Mouse (Mus musculus) neural tube, embryonic 15.5 days (tissue): ENCODE measurements around the gene Top1. TPM values are rescaled to one million over a fixed set of nuclear protein-coding genes. Genes with fewer than 3 reads are reported as not detected.

Experiments
- ATAC-seq: fragments of 200-750 bp; cut with Nextera tagmentation; 2 replicates; pipeline ENCODE4 v1.8.0; 2017; ENCODE audit warnings: mild to moderate bottlenecking, moderate TSS enrichment, moderate library complexity; ENCODE audit not compliant: low FRiP score
- H3K27ac ChIP-seq: fragments of 300-500 bp; sonication (generic); replicated peaks from 2 replicates; pipeline ENCODE4 v1.5.1; 2015; ENCODE audit warnings: mild to moderate bottlenecking, inconsistent platforms
- H3K27me3 ChIP-seq: fragments of 300-500 bp; sonication (generic); replicated peaks from 2 replicates; pipeline ENCODE4 v1.6.1; 2015; ENCODE audit warnings: inconsistent platforms
- H3K36me3 ChIP-seq: fragments of 300-500 bp; sonication (generic); 2 replicates; pipeline ENCODE4 v1.6.1; 2015; ENCODE audit warnings: inconsistent platforms
- H3K4me1 ChIP-seq: fragments of 300-500 bp; sonication (generic); 2 replicates; pipeline ENCODE4 v1.6.1; 2015; ENCODE audit warnings: inconsistent platforms
- H3K4me2 ChIP-seq: fragments of 300-500 bp; sonication (generic); 2 replicates; pipeline ENCODE4 v1.6.1; 2015; ENCODE audit warnings: inconsistent platforms, mild to moderate bottlenecking, moderate library complexity
- H3K4me3 ChIP-seq: fragments of 300-500 bp; sonication (generic); replicated peaks from 2 replicates; pipeline ENCODE4 v1.5.1; 2015; ENCODE audit warnings: mild to moderate bottlenecking, inconsistent platforms
- H3K9ac ChIP-seq: fragments of 300-500 bp; sonication (generic); replicated peaks from 2 replicates; pipeline ENCODE4 v1.6.1; 2015; ENCODE audit warnings: mild to moderate bottlenecking, inconsistent platforms
- H3K9me3 ChIP-seq: fragments of 300-500 bp; sonication (generic); replicated peaks from 2 replicates; pipeline ENCODE4 v1.6.1; 2016; ENCODE audit warnings: inconsistent platforms
- WGBS: fragments of 180-500 bp; shearing (Covaris S2); methylation state at CpG from one replicate; pipeline ENCODE4 v1.1.7; 2015; ENCODE audit warnings: mixed read lengths; 5-methylcytosine and 5-hydroxymethylcytosine counted together
- microRNA-seq: library from miRNA; unstranded; fragments of <30 nt; microRNA quantifications from one replicate; pipeline ENCODE4, GENCODE M21; 2017
- polyA plus RNA-seq: library from polyadenylated mRNA; unstranded; fragments of >200 nt; fragmentation: Nextera tagmentation; extraction: Ambion mirVana; gene quantifications from 2 replicates; pipeline ENCODE4 v1.2.1, GENCODE M21; 2015

Top1 gene
- polyA plus RNA-seq, 1 experiment from 2014 or later = 65.2 TPM

DNA sequence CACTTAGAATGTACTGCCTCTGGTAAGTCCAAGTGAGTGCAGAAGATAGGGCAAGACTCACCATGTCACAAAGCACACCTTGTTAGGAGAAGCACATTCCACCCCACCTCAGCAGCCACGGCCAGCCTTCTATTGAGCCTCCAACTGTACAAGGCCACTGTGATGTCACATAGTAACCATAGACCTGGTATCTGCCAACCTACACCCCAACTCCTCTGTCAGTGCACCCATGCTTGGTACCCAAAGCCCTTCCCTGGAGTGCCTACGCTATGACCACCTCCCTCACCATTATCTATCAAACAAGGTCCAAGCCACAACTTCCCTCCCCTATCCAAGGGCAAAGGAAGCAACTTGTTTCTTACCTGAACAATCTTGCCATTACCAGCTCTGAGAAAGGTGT lies 123.3 kb downstream of the Top1 start:
- Histone ChIP-seq H3K4me1 (0 out of 2 replicates have a peak, but pooled peaks cover 11% of the 10 kb centered on the region), H3K36me3 (peaks cover 5% of the 10 kb centered on the region), H3K9me3 (no peaks in the 10 kb centered on the region), H3K27me3 (no peaks in the 10 kb centered on the region), H3K4me2 (no peak overlapping the region), H3K9ac (no peak overlapping the region), H3K4me3 (no peak overlapping the region), H3K27ac (no peak overlapping the region)
- WGBS = 100% methylated on average over 2 of the region's 2 CpGs
- no peak for ATAC-seq

DNA sequence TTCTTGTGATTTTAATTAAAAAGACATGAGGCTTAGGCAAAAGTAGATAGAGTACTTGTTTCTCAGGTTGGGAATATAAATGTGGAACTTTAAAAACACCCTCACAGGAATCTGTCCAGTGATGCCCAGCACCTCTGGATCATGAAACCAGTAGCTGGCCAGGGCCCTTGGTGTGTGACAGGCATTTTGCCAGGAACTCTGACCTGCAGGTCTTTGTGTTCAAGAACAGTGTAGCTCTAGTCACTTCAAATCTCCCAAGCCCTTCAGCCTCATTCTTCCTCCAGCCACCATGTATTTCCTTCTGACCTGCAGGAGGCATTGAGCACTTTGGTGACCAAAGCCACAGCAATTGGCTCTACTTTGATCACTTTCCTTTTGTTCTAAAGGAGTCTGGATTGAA lies 124.7 kb downstream of the Top1 start:
- no peaks in the 10 kb centered on the region; the same call in none of the 2 replicates for H3K36me3 ChIP-seq
- H3K9me3 ChIP-seq = no peaks in the 10 kb centered on the region
- no peak overlapping the region for H3K27ac ChIP-seq
- ATAC-seq = no peak
- H3K27me3 ChIP-seq = no peaks in the 10 kb centered on the region
- no peak overlapping the region for H3K4me3 ChIP-seq
- 0 out of 2 replicates have a peak, but pooled peaks cover 11% of the 10 kb centered on the region for H3K4me1 ChIP-seq
- no peak overlapping the region for H3K9ac ChIP-seq
- no peak overlapping the region for H3K4me2 ChIP-seq

DNA sequence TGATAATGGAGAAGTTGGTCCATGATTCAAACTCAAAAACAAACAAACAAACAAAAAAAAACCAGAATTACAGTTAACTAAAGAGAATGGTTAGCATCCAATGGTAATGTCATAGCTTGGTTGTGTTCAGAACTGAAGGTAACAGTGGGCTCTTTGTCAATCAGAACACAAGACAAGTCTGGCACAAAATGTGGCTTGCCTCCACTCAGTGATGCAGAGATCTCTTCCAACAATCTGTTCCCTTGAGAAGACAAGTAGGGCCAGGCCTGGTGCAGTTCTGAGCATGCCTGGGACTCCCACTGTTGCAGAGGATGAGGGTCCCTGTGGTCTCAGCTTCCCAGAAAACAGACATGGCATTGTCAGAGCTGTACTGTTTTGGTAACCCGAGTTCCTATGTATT lies 125.2 kb downstream of the Top1 start:
- H3K36me3 ChIP-seq = no peaks in the 10 kb centered on the region; the same call in none of the 2 replicates
- H3K27ac ChIP-seq = no peak overlapping the region
- no peak overlapping the region for H3K4me2 ChIP-seq
- H3K27me3 ChIP-seq = no peaks in the 10 kb centered on the region
- H3K4me3 ChIP-seq = no peak overlapping the region
- 0 out of 2 replicates have a peak, but pooled peaks cover 9% of the 10 kb centered on the region for H3K4me1 ChIP-seq
- H3K9me3 ChIP-seq = no peaks in the 10 kb centered on the region
- no peak overlapping the region for H3K9ac ChIP-seq
- ATAC-seq = no peak
- 92% methylated on average over 1 of the region's 1 CpGs for WGBS

DNA sequence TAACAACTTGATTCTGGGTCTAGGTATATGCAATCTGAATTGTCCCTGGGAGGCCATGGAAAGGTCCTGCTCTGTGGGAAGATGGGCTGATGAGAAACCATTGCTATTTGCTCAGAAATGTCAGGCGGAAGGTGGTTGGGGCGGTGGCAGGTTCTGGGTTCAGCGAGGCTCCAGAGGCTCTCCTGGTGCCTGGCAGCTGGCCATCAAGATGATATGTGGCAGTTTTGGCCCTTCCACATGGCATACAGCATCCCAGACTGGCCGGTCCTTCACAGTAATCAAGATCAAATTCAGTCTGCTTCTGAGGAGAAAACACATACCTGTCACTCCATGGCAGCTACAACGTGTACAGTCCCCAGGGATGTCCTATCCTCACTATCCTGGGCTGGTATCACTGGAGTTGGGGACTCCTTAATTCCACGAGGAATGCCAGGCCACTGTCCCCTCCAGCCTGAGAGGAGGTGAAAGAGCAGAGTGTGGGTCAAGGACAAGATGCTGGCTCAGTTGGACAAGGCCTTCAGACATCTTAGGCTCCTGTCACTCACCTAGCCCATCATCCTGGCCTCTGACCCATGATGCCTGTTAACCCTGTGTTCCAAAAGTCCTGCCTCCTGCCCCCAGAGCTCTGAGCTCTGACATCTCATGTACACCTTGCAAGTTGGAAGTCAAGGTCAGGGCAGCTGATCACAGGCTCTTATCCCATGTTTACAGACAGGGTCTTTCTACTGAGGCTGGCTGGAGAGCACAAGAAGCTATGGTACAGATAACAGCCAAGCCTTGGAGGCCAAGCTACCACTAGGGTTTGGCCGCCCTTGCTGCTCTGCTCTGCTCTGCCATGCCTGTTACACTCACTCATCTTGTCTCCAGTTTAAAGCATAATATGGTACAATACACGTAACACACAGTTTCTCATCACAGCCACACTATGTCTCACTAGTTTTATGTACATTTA lies 125.9 kb downstream of the Top1 start:
- Histone ChIP-seq H3K27ac (no peak overlapping the region), H3K9ac (no peak overlapping the region), H3K4me1 (0 out of 2 replicates have a peak, but pooled peaks cover 5% of the 10 kb centered on the region), H3K36me3 (no peaks in the 10 kb centered on the region; the same call in none of the 2 replicates), H3K27me3 (no peaks in the 10 kb centered on the region), H3K9me3 (no peaks in the 10 kb centered on the region), H3K4me3 (no peak overlapping the region), H3K4me2 (no peak overlapping the region)
- no peak for ATAC-seq
- 86% methylated on average over 8 of the region's 8 CpGs for whole genome bisulfite sequencing

Small RNAs within 50 kb of the gene (microRNA-seq; reads per million reads assigned to microRNA genes)
- gene Gm23968 = not detected

Other genes starting within 250 kb of the Top1 start
- gene Plcg1, start 85.4 kb downstream of the Top1 start, polyA plus RNA-seq = 47.2 and 49.5 TPM in 2 replicates
- 17.6 and 17.9 TPM in 2 replicates for gene Zhx3, start 227.1 kb downstream of the Top1 start, polyA plus RNA-seq
- gene Lpin3, start 234.8 kb downstream of the Top1 start, polyA plus RNA-seq = 0.72 and 1.6 TPM in 2 replicates